Mouse (Mus musculus) left cerebral cortex, adult 11 months (tissue): ENCODE measurements around the gene Tmem121.

Source experiments
- DNase-seq: peaks from one replicate; pipeline ENCODE4 v3.0.0; 2022; ENCODE audit warnings: low spot score

The Tmem121 gene

DNA sequence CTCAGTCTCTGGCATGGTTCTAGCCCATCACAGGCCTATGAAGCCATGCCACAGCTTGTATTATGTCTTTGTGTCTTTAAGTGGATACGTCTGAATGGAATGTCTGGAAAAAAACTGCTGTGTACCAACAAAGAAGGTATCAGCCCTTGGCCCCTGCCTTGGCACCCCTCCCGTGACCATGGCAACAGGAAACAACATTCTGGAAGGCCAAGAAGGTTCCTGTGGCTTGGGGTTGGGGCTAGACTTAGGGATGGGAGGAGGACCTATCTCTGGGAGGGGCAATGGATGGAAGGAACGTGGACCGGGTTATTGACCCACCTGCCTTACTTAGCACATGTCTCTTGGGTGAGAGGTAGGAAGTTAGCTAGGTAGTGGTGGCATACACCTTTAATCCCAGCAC, 36.4 kb upstream of the Tmem121 start:
- no peak for DNase-seq

DNA sequence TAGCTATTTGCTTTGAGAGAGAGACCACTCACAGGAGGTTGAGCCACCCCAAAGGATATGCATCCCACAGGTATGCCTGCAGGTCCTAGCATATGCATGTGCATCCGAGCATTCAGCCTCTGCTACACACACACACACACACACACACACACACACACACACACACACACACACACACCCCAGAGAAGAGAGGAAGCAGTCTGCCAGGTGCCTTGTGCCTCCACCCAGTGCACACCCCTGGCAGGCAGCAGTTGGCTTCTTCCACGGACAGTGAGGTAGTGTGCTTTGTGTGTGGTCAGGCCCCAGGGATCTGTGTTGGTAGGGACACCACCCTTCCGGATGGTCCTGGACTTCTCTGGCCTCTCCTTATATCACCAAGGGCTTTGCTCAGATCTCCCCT, 35.8 kb upstream of the Tmem121 start:
- DNase-seq: no peak

DNA sequence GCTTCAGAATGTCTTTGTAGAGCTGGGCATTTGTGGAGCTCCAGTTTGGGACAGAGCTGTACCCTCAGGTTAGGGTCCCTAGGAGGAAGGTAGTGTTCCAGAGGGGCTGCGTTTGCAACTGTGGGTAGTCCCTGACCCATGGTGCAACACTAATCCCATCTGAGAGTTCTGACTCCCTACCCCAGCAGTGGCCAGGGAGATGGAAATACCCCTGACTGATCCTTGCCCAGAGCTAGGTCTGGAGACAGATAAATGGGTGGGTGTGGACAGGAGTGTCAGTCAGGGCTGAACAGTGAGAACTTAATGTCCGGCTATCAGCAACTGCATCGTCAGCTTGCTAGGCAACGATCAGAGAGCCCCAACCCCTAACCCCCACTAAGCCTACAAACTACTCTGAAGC, 35.1 kb upstream of the Tmem121 start:
- DNase-seq: no peak

DNA sequence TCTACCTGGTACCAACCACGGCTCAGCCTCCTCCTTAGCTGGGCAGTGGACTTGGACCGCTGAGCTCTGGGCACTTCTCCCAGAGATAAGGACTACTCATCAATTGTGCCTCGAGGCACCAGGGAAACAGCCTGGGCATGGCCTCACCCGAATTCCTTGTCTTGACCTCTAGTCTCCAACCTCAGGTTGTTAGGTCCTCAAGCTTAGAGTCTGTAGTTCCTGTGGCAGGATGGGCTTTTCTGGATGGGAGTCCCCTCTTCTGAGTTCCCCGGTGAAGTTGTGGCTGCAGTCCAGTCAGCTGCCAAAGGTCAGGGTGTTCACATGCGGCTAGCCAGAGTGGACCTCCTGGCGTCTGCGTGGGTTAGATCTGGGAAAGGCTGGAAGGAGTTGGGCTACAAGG, 34.7 kb upstream of the Tmem121 start:
- no peak for DNase-seq

DNA sequence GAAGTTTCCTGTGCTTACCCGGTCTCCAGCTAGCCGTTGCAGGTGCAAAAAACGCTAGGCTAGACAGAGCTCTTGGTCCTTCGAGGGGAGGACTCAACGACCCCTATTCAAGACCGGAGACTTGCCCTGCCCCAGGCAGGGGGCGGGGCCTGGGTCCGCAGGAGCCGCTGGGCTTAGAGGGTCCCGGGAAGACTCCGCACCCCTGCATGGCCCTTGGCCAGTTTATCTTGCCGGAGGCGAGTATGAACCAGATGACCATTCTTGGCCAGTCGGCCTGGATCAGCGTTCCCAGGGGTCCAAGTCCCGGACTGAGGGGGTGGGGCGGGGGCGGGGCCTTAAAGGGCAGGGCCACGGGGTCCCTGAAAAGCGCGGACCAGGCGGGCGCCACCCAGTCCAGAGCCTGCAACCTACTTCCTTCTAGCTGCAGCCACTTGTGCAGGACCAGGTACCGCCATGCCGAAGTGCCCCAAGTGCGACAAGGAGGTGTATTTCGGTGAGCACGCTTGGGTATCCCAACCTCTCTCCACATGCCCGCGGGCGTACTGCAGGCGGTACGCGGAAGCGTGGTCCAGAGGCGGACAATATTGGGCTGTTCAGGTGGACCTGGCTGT, 34.0 kb upstream of the Tmem121 start:
- no peak for DNase-seq

DNA sequence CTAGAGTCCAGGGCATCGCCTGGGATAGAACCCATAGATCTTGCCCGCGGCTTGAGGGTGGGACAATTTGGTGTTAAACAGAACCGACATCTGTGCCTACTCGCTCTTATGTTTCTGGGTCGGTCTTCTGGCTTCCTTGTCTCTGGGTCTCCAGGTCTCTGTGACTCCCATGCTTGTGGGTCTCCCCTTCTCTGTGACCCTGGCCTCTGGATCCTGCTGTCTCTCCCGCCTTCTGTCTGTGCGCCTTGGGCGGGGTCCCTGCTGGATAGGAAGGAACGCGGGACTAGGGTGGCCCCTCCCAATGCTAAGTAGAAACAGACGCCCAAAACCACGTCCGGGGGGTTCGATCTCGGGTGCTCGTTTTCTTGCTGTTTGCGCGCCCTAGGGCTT, 33.5 kb upstream of the Tmem121 start:
- DNase-seq: no peak

DNA sequence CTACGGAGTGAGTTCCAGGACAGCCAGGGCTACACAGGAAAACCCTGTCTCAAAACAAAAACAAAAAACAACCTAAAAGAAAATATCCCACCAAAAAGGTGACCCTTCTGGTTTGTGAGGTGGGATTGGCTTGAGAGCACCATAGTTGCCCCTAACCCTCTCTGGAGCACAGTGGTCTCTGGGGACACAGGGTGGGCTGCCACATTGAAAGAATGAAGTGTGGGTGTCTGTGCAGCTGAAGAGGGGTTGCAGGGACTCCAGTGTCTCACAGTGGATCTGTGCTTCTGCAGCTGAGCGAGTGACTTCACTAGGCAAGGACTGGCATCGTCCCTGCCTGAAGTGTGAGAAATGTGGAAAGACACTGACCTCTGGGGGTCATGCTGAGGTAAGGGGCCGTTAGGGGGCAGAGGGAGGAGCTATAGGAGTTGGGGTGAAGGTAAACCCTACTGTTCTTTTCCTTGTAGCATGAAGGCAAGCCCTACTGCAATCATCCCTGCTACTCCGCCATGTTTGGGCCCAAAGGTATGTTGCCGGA, 32.7 kb upstream of the Tmem121 start:
- DNase-seq: no peak

DNA sequence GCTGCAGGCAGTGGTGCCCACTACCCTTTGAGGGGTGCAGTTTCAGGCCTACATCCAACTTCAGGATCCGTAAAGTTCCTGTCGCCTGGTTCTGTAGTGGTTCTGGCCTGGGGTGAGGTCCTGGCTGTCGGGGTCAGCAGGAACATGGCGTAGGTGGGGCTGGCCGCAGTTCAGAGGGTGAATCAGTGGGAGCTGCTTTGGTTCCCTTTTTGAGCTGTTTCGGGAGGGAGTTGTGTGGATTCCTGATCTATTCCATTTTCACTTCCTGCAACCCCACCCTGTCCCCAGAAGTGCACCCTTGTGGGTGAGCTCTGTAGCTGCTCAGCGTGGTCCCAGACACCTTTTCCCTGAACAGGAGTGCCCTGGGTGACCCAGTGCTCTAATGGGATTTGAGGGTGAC, 31.8 kb upstream of the Tmem121 start:
- no peak for DNase-seq

DNA sequence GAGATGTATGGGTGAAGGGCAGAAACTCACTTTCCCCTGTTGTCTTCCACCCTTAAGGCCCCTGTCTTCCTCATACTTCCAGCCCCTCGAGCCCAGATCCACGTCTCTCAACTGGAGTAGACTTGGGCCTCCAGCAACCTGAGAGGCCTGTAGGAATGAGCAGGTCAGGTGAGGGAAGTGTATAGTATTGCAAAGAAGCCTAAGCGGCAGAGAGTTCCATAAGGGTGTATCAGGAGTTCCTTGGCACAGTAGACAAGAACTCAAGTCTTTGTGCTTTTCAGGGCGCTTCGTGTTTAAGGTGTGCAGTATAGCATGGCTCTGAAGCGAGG, 31.0 kb upstream of the Tmem121 start:
- no peak for DNase-seq

DNA sequence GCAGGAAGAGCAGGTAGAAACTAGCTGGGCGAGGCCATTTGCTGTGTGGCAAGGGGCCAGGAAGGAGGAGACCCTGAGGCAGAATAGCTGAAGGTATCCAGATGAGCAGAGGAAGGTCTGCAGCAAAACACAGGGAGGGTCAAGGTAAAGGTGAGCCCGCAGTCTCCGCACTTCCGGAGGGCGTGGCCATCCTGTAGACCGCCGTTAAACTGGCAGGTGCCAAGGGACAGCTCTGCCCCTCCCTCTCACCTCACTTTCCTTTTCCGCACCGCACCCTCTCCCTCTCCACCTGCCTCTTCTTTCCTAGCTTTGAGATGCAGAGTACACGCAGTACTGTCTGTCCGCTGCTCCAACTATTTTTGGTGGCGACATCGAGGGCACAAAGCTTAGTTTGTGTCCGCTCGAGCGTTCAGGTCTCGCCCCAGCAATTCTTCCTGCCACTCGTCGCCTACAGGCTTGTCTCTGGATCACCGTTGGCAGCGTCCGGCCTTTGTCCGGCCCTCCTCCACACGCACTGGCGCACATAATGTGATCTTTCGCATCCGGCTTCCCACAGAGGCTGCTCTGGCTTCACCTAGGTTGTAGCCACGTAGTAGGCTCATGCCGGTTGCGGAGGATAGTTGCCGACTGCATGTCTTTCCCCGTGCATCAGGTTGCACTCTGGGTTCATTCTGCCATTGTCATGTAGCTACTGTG, 30.5 kb upstream of the Tmem121 start:
- DNase-seq: no peak

DNA sequence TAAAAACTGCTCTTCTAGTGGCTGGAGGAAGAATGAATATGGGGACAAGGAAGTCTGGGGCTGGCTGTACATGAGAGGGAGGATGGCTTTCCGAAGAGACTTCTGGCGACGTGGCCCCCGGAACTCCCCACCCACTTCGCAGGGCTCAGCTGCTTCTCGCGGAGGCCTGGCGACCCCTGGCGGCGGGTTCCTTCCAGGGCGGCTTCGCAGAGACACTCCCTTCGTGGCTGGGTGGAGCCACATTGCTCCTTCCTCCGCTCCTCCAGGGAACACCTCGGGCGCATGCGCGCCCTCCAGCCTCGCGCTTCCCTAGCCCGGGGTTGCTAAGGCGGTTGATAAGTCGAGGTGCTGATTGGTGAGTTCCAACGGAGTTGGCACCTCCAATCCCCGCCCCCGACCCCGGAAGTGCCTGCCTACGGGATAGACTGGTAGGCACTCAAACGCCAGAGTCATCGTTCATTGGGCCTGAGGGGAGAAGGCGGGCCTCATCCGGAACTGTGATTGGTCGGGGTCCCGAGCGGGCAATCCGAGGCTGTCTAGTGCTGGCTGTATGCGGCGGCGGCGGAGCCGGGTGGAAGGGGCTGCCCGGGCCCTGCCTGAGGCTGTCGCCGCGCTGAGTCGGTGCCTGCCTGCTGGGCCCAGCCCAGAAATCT, 29.7 kb upstream of the Tmem121 start, which contains the start of gene Tedc1:
Gene Tedc1 (plus strand): TSS at position 535 of the 653 bp plus-strand sequence.
- peak; percentile 98 for DNase-seq

DNA sequence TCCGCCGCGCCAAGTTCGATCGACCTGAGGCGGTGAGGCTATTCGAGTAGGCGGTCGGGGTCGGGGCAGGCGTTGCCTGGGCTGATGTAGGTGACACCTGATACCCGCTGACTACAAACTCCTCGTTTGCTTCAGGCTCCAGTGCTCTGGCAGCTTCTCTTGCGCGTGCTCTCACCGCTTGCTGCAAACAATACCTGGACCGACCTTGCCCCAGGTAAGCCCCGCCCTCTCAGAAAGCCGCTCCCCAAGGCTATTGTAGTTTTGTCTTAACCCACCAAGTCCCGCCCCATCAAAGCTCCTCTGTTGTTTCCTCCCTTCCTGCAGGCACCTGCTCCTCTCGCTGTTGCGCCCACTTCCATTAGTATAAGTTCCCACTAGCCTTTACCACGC, 29.2 kb upstream of the Tmem121 start:
- DNase-seq: no peak

DNA sequence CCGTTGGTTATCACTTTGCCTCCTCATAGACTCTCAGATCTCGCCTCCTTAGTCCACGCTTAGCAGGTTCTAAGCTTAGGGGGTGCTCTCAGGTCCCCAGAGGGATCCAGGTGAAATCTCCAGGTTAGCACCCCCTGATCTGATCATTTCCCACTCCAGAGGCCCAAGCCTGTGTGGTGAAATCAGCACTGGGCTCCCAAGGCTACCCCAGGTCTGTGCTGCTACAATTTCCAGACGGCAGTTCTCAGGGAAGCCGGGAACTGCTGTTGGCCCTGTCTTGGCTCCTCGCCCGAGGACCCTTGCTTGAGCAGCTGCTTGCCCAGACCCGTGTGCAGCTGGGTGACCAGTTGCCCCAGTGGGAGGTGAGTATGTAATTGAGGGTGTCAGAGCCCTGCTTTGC, 28.7 kb upstream of the Tmem121 start:
- DNase-seq: no peak

DNA sequence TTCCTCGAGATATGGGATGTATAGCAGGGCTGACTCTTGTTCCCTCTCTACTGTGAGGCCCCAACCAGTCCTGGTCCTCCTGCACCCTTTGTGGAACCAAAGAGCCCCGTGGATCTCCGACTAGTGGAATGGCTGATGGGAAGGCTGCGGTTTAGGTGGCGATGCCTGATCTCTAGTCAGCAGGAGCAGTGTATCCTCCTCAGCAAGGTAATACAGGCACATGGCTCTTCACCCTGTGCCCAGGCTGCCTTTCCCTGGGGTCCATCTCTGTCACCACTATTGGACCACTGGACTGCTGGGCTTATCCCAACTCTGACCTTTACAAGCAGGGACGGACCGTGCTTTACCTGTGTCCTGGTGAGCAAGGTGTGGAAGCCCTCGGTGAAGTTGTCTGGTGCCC, 28.2 kb upstream of the Tmem121 start:
- DNase-seq: no peak

DNA sequence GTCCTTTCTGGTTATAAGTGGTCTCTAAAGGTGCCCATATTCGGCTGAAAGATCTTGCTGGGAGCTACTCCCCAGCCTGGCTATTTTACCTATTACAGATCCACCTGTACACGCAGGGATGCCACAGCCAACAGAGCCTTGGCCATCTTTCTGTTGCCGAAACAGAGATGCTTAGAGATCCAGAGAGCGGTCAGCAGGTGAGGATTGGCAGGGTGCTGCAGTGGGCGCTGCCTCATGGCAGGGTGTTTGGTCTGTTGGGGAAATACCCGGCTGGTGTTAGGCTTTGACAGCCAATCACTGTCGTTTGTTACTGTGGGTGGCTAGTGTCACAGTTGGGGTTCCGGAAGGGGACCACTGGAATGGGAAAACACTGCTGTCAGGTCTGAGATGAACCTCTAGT, 27.8 kb upstream of the Tmem121 start:
- DNase-seq: no peak

DNA sequence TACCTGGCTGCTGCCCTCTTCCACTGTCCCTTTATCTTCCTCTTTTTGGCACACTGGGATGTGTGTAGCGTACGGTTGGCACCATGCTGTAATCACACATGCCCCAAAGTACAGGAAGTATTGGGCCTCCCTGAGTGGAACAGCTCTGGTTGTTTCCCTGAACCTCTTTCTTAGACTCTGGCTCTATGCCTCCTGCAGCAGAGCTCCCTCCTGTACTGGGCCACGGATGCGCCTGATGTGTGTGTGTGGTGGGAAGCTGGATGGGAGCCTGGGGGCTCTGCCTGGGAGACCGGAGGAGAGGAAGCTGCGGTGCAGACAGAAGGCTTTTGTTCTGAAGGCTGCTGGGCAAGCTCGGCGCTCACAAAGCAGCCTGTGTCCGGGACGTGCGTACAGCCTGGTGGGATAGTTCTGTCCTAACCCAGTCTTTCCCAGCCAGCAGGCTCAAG, 22.1 kb upstream of the Tmem121 start:
- DNase-seq: no peak

DNA sequence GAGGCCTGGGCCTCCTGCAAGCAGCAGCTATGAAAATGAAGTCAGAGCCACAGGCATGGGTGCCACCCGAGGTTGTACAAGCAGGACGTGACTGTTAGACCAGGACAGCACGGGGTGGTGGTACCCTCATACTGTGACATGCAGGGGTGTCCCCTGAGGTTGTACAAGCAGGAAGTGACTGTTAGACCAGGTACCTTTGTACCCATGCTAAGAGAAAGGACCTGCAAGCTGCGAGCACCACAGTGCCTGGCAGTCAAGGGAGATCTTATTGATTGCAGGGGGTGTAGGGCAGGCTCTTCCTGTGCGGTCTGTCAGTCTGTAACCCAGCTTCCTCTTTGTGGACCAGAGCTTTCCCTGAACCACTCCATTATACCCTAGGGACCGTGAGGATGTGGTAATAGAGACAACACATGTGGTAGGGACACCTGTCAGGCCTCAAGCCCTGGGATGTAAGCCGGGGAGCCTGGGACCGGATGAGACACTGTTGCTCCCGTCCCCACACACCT, 17.6 kb upstream of the Tmem121 start:
- DNase-seq: no peak

DNA sequence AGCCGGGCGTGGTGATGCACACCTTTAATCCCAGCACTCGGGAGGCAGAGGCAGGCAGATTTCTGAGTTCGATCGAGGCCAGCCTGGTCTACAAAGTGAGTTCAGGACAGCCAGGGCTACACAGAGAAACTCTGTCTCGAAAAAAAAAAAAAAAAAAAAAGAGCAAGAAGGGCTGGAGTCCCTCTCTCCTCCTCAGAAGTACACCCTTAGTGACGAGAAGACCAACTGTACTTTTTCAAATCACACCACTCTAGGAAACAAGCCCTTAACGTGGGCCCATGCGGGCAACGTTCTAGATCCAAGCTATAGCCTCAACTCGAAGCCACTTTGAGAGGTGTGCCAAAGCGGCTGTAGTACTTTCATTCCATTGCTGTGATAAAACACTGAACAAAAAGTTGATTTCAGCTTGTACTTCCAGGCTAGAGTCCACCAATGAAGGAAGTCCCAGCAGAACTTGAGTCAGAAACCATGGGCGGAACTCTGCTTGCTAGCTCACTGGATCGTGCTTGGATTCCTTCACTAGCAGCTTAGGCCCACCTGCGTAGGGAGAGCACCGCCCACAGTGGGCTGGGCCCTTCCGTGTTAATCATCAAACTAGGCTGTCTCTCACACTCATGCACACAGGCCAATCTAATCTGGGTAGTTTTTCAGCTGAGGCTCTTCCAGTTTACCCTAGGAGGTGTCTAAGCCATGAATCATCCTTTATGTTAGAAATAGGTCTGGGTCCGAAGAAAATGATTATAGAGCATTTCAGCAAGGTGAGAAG, 8.6 kb upstream of the Tmem121 start:
- DNase-seq: no peak

DNA sequence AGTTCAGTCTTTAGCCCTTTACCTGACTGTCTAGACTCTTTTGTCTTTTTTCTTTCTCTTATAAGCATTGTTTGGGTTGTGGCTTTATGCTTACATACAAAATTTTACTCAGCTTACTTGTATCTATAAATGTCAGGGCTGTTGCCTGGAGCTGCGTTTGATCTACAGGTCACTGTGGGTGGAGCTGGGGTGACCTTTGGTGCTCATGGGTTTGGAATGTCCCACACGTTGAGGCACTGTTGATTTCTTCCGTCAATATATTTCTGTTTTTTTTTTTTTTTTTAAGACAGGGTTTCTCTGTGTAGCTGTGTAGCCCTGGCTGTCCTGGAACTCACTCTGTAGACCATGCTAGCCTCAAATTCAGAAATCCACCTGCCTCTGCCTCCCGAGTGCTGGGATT, 4.7 kb upstream of the Tmem121 start:
- no peak for DNase-seq

DNA sequence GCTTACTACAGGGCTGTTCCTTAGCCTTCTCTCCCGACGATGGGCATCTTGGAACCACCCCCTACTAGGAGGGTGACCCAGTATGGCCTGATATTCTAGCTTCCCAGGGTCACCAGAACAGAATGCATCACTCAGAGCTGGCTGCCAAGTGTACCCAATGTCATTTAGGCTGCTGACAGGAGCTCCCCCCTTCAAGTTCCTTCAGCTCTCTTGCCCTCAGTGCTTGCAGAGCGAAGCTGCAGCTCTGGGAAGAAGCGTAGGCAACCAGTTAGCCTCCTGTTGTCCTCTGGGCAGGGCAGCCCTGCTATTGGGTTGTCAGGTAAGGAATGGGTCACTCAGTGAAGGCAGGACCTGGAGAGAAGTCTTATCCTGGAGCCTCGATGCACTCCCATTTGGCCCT, 785 bp upstream of the Tmem121 start:
- no peak for DNase-seq

DNA sequence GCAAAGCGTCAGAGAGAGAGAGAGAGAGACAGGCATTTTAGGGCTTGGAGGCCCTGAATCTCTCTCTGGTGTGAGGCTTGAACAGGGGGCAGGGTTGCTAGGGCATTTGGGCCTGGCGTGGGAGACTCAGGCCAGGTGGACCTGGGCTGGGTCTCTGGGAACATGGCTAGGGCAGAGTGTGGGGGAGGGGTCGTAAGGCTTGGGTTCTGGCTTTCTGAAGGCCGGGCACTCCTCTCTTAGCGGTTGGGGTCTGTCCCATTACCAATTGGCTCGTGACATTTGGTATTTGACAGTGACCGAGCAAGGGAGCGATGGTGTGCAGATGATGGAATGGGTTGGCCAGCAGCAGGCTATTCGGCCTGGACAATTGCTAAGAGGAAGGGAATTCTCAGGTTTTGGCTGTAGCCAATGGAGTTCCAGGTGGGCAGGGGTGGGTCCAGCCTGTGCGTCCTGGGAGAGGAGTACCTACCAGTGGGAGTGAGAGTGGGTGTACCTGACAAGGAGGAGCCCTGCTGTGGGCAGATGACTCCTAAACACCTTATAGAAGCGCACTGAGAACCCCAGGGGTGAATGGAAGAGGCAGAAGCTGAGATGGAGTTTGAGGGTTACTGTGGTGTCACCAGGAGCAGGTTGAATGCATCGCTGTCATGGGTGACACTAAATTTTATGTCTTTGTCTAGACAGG, 738 bp downstream of the Tmem121 start:
- DNase-seq: no peak

DNA sequence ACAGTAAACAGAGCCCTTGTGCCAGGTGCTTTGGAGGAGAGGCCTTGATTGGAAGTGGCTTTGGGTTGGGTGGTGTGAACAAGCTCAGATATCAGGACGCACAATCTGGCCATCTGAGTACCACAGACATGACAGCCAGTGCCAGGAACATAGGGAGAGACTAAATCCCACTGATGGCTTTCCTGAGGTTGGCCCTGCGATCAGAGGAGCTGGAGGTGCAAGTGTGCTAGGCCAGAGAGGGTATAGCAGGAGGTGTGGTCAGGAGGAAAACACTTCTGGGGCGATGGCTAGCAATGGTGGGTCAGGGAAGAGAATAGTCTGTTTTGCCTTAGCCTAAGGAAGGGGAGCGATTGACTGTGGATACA, 1.3 kb downstream of the Tmem121 start:
- DNase-seq: no peak
